Mouse (Mus musculus): ENCODE measurements around the gene Tlr5.
A peak's percentile ranks its signal among the peaks of the same experiment; 100 is the strongest.

The Tlr5 gene

GRCm38 (mm10) chr1:182954287-182955046 is at the start of gene Tlr5:
TSS of gene Tlr5 (plus strand) at chr1:182954788.
- DNase-seq: peak; percentile 80

GRCm38 (mm10) chr1:182905669-182906068 is 48.9 kb upstream of the Tlr5 start:
- peak; percentile 26 for DNase-seq

- DNase-seq: peak; percentile 97
These were observed 46.2 kb upstream of the Tlr5 start for GRCm38 (mm10) chr1:182908050-182909036.

- DNase-seq: no peak
These were observed 45.5 kb upstream of the Tlr5 start for GRCm38 (mm10) chr1:182909066-182909465.

GRCm38 (mm10) chr1:182909596-182909995 is 45.0 kb upstream of the Tlr5 start:
- DNase-seq: no peak

GRCm38 (mm10) chr1:182912591-182912990 is 42.0 kb upstream of the Tlr5 start:
- no peak for DNase-seq

DNA sequence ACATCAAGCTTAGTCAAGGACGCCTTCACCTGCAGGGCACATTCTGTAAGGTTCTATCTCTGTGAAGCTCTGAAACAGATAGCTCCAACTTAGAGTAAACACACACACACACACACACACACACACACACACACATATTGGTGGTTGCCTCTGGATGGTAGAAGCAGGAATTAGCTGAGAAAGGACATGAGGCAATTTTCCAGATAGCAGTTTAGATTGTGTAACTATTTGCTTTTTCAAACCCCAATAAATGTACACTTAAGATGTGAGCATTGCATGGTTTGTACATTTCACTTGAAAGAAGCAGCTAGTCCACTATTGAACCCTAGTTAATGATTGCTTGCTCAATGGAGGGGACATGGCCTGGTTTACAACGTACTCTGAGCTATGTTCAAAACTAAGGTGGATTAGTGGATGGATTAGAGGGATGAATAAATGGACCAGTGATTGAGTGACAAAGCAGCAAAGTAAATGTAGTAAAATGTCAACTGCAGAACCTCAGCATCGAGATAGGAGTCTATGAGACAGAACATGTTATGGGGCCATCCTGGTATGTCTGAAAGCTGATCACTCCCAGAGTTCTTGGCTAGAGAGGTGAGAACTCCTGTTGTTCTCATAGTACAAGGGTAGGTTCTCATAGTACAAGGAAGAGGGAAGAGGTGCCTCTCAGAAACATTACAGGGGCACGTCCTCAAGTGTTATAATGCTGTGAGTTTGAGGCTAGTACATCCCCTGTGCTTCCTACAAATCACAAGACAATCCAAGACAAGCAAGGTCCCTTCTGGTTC is 40.3 kb upstream of the Tlr5 start:
- DNase-seq: no peak

GRCm38 (mm10) chr1:182916166-182916565 is 38.4 kb upstream of the Tlr5 start:
- no peak for DNase-seq

- no peak for DNase-seq
These were observed 35.8 kb upstream of the Tlr5 start for GRCm38 (mm10) chr1:182918718-182919346.

GRCm38 (mm10) chr1:182922824-182923223 is 31.8 kb upstream of the Tlr5 start:
- no peak for DNase-seq

DNA sequence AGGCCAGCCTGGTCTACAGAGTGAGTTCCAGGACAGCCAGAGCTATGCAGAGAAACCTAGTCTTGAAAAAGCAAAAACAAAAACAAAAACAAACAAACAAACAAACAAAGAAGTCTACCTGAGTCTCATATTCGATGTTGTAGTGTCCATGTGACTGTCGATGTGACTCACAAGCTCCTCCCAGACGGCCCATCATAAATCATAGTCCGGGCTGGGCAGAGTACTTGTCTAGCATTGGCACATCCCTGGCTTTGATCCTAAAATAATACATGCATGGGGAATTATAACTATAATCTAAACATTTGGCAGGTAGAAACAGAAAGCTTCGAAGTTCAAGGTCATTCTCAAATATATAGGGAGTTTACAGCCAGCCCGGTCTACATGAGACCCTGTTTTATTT is 28.1 kb upstream of the Tlr5 start:
- DNase-seq: no peak

DNA sequence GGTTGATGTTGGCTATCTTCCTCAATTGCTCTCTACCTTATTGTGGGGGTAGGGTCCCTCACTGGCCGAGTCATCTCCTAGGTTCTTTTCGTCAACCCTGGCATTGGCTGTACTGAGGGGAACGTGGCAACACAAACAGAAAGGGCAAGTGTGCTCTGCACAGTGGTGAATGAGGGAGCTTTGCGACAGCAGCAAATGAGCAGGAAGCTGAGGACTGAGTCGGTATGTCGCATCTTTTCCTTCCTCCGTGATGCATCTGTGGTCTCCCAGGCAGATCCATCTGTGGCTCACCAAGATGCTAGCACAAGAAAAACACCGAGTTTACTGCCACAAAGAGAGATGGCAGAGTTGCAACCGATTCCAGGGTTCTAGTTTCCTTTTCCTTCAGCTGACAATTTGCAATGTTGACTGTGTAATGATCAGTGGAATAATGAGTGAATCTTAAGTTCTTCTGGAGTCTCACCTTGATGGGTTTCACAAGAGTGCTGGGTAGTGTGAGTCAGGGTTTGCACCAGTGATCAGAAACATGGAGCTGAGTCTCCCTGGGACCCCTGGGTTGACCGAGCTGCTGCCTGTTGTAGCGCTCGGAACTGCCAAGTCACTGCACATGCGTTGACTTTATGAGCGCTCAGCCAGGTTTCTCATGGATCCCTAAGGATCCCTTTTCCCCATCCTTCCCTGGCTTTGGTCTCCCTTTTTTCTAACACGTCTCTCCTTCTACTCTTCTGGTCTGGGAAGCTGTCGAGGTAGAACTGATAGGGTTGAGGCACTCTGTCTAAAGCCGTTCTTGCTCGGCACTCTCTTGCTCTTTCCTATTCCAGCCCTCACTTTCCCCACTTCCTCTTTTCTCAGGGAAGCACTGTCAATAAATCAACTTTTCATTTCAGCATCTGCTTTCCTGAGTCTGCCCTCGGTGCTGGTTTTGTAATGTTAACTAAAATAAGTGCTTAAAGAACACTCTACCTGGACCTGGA is 26.4 kb upstream of the Tlr5 start:
- DNase-seq: no peak

DNA sequence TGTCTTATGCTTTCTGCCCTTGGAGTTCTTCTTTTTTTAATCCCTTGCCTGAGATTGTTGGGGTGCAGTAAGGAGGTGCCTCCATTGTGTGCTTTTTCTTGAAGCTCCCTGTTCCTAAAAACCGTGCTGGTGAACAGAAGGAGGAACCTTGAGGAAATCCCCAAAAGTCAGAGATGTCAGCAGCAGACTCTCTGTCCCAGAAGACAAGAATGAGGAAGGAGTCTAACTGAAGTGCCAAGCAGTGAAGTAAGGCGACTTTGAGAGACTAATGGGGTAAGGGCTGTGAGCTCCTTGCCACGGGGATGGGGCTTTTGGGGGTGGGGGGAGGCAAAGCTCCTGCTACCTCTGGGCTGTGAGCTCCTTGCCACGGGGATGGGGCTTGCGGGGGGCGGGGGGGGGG is 19.1 kb upstream of the Tlr5 start:
- no peak for DNase-seq

DNA sequence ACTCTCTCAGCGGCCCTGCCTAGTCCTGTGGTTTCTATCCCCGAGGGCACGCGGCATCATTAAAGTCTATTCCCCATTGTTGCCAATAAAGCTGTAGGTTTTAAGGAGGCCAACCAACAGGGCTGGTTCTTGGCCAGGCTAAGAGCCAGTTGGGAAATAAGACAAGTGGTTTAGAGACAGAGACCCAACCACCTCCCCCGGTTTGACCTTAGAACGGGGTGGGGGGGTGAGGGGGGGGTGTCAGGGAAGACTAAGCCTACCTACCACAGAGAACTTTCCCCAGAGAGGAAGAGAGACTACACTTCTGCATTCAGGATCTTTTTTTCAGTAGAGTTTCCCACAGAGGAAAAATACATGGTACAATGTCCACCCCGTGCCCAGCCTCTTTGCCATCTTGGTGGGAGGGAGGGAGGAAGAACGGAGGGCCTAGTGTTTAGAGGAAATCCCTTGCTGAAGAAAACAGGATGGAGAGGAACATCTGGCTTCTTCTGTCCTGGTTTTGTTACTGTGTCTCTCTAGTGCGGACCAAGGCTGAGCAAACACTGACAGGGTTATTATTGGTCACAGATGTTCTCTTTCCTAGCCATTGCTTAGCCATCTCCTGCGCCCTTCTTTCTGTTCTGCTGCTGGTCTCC is 17.0 kb upstream of the Tlr5 start:
- DNase-seq: no peak

DNA sequence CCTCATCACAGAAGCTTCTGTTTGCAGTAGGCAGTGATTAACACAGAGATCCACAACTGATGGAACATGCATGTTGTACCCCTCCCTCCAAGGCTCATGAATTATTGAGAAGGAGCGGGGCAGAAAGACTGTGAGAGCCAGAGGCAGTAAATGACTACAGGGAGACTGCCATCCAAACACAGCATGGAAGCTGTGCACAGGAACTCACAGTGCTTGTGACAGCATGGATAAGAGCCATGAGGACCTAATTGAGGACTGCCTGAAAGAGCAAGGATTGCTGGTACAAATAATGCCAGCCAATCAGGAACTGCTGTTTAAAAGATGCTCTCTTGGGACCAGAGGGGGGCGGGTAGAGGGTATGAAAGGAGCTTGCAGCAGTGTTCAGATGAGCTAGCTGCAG is 12.7 kb upstream of the Tlr5 start:
- no peak for DNase-seq

DNA sequence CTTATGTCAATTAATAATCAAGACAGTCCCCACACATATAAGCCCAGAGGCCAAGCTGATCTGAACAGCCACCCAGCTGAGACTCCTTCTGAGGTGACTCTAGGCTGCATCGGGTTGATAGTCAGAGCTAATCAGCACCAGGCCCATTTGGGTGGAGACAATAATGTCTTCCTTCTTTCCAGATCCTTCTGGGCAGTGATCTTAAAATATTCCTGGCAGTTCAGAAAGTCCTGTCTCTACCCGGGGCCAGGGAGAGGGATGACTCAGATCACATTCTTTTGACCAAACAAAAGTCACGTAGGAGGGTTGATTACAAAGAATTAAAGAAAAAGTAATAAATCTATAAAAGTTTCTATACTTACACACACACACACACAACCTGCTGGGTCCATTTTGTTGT is 10.7 kb upstream of the Tlr5 start:
- DNase-seq: no peak

DNA sequence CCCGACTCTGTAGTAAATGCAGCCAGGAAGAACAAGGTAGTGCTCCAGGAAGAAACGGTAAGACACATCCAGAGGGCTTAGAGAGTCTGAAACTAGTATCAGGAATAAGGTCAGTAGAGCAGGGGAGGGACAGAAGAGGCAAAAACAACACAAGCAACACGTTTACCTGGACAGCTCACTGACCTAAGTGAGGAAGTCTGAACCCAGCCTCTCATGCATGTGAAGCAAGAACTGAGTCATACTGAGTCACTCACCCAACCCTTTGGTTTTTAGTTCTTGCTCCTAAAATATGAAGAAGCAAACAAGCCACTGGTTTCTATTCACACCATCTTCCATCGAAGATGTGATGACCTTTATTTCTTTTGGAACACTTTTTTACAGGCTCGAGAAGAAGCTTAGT is 9.9 kb upstream of the Tlr5 start:
- DNase-seq: no peak

DNA sequence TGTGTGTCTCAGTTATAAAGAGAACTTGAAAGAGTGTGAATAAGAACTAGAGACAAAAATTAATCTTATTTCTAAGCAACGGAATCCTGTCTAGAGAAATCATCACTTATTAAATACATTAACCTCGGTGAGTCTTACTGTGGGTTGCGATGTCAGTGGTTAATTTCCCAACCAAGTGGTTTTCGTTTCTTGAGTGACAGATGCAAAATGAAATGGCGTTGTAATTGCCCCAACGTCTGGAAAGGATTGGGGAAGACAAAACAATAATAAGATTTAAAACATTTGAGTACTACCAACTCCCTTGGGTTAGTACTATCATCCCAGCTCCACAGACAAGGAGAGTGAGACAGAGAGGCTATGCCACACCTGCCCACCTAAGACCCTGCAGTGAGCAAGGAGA is 9.0 kb upstream of the Tlr5 start:
- DNase-seq: no peak

- peak; percentile 62 for DNase-seq
These were observed 3.3 kb upstream of the Tlr5 start for GRCm38 (mm10) chr1:182951298-182951697.

GRCm38 (mm10) chr1:182953165-182953564 is 1.4 kb upstream of the Tlr5 start:
- peak; percentile 51 for DNase-seq

GRCm38 (mm10) chr1:182953667-182954066 is 921 bp upstream of the Tlr5 start:
- DNase-seq: no peak

Measured in lung, postnatal 10 days (tissue).